Mouse (Mus musculus): ENCODE measurements around the gene Prkd2.

DNA sequence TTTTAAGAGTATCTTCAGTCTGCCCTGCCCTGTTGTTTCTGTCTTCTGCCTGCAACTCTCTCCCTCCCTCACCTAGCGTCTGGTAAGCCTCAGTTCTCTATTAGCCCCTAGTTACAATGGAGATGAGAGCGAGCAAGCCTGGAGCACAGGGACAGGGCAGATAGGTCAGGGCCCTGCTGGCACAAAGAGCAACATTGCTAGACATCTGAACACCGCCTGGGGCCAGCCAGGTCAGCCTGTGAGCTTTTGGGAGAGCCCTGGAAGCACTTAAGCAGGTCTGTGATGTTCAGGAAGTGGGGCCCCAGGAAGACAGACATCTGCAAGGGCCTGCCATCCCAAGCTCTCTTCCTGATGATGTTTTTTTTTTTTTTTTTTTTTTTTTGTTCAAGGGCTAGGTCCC is 21.6 kb upstream of the Prkd2 start:
- TF ChIP-seq CTCF (IDR thresholded peaks at IDR 0.05; ENCODE audit: low read depth) (no peak), EP300 (IDR thresholded peaks at IDR 0.05; ENCODE audit: low read depth) (no peak)

Measured in heart, postnatal 0 days (tissue).